Mouse (Mus musculus) gastrocnemius, postnatal 25 days (tissue): Measurements from ENCODE around the gene Swi5. TPM values are rescaled to one million over a fixed set of nuclear protein-coding genes. Genes with fewer than 3 reads are reported as not detected.

ENCODE experiments used
- microRNA-seq, 2 experiments: library from miRNA; unstranded; fragments of <30 nt; microRNA quantifications; one replicate each; pipeline ENCODE4 v1.2.0; 2021; ENCODE audit warnings: borderline replicate concordance in 2 of 2
- total RNA-seq, 2 experiments: library from RNA; stranded (reverse); gene quantifications; 1 replicate in 1 of 2; 2 replicates in 1 of 2; pipeline ENCODE4 v1.2.3; 2021

Gene Swi5
- total RNA-seq, 2 experiments from 2014 or later: 112 to 120 TPM

Small RNA genes lying within 50 kb of the gene (microRNA-seq; reads per million reads assigned to microRNA genes)
- gene Gm23363 (0 reads per million in 2 experiments), gene Mir199b (84.4 to 92.8 reads per million in 2 experiments)

Other genes with a start within 250 kb of the Swi5 start
- 10 to 100 TPM; 15.1 to 15.9 TPM for gene Fam78a, start 203.2 kb downstream of the Swi5 start, total RNA-seq
- 10 to 100 TPM; 90.9 to 97.0 TPM for gene Plpp7, start 192.5 kb downstream of the Swi5 start, total RNA-seq
- 10 to 100 TPM; 67.0 to 69.6 TPM for gene Prrc2b, start 137.0 kb downstream of the Swi5 start, total RNA-seq
- gene Pomt1, start 51.5 kb downstream of the Swi5 start, total RNA-seq: 10 to 100 TPM; 13.7 to 14.7 TPM
- gene Uck1, start 27.9 kb downstream of the Swi5 start, total RNA-seq: 10 to 100 TPM; 12.0 to 13.0 TPM
- gene Golga2, start 691 bp downstream of the Swi5 start, total RNA-seq: 10 to 100 TPM; 53.5 to 57.4 TPM
- 10 to 100 TPM; 25.1 to 27.7 TPM for gene Ciz1, start 64.3 kb upstream of the Swi5 start, total RNA-seq
- 1 to 10 TPM; 6.0 to 8.7 TPM for gene Dnm1, start 65.3 kb upstream of the Swi5 start, total RNA-seq
- gene 1110008P14Rik, start 93.9 kb upstream of the Swi5 start, total RNA-seq: 10 to 100 TPM; 35.2 to 39.7 TPM
- gene Lcn2, start 100.2 kb upstream of the Swi5 start, total RNA-seq: 1 to 10 TPM; 1.4 to 2.1 TPM
- gene Ptges2, start 107.8 kb upstream of the Swi5 start, total RNA-seq: 10 to 100 TPM; 42.2 to 49.3 TPM
- gene Naif1, start 162.4 kb upstream of the Swi5 start, total RNA-seq: 1 to 10 TPM; 1.6 to 2.0 TPM
- 10 to 100 TPM; 19.2 to 68.3 TPM for gene Slc25a25, start 163.4 kb upstream of the Swi5 start, total RNA-seq
- 1 to 10 TPM; 2.4 to 2.9 TPM for gene Fam102a, start 247.3 kb upstream of the Swi5 start, total RNA-seq